Mouse (Mus musculus) embryonic stem cell, embryonic (primary cell): ENCODE results near the gene Amhr2.

ENCODE experiments used
- CTCF ChIA-PET, 4 experiments: fragments of 300-600 bp in 2 of 4; fragments of 350-600 bp in 2 of 4; sonication (Branson Sonifier 250); formaldehyde crosslinking; loops; one replicate each; lab custom pipeline; 2022; ENCODE audit warnings: inconsistent platforms in 2 of 4; lab: Charles Lee
- POLR2A ChIA-PET, 4 experiments: fragments of 300-600 bp in 2 of 4; fragments of 350-600 bp in 2 of 4; sonication (Branson Sonifier 250); formaldehyde crosslinking; loops; one replicate each; lab custom pipeline; 2022; ENCODE audit warnings: antibody characterized with exemption in 4 of 4, inconsistent platforms in 1 of 4; lab: Charles Lee

Gene Amhr2

GRCm38 (mm10) chr15:102409286-102409685 lies 35.9 kb upstream of the Amhr2 start:
- CTCF ChIA-PET = interaction anchor here in 1 of 4 experiments (0.8 to 2.1 kb wide), 3 partner anchors 9 to 12 kb away, joined by 3 to 6 read pairs (median 4); no protein-coding TSS in a partner anchor
- POLR2A ChIA-PET = interaction anchor here in 3 of 4 experiments (0.7 to 11.7 kb wide), 24 partner anchors 8 to 109 kb away, joined by 3 to 337 read pairs (median 5); partner anchors contain the start of genes Tarbp2 (in 3 of the 3), Map3k12 (in 1 of the 3) and Pcbp2 (in 1 of the 3)

DNA sequence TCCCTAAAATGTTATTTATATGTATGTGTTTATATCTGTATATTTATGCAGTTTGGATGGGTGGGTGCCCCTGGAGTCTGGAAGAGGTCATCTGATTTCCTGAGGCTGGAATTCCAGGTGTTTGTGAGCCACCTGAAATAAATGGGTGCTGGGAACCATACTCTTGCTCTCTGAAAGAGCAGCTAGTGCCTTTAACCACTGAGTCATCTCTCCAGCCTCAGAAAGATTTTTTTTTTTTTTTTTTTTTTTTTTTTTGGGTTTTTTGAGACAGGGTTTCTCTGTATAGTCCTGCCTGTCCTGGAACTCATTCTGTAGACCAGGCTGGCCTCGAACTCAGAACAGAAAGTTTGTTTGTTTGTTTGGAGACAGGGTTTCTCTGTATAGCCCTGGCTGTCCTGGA lies 34.1 kb upstream of the Amhr2 start:
- ChIA-PET CTCF (no interaction called here), POLR2A (interaction anchor here in 2 of 4 experiments (0.9 to 6.3 kb wide), 8 partner anchors 10 to 60 kb away, joined by 3 to 56 read pairs (median 6); partner anchors contain the start of gene Aaas (in 1 of the 2))

DNA sequence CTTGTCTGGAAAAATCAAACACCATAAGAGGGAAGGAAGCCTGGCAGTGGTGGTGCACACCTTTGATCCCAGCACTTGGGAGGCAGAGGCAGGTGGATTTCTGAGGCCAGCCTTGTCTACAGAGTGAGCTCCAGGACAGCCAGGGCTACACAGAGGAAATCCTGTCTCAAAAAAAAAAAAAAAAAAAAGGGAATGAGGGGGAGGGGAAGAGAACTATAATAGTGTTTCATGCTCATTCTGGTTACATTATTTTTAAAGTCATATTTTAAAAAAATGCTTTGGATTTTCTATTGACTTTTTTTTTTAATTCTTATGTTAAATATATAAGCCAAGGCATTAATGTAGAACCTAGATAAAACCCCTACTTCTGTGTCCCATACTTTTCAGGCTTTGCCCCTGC lies 31.5 kb upstream of the Amhr2 start:
- ChIA-PET CTCF (interaction anchor here in 2 of 4 experiments (0.6 to 1.5 kb wide), 3 partner anchors 8 to 42 kb away, joined by 3 to 6 read pairs (median 5); partner anchors contain the start of gene Sp1 (in 2 of the 2)), POLR2A (interaction anchor here in 3 of 4 experiments (0.6 to 9.9 kb wide), 18 partner anchors 8 to 312 kb away, joined by 3 to 146 read pairs (median 4); partner anchors contain the start of gene Sp1 (in 2 of the 3))

GRCm38 (mm10) chr15:102417524-102417923 lies 27.6 kb upstream of the Amhr2 start:
- ChIA-PET POLR2A (interaction anchor here (0.6 to 9.9 kb wide), 40 partner anchors 8 to 341 kb away, joined by 3 to 146 read pairs (median 4); partner anchors contain the start of genes Sp1 (in 4 of the 4), Aaas (in 1 of the 4), Amhr2 (in 1 of the 4) and Pcbp2 (in 1 of the 4)), CTCF (interaction anchor here (0.6 to 1.5 kb wide), 11 partner anchors 9 to 175 kb away, joined by 3 to 7 read pairs (median 4); partner anchors contain the start of genes Sp1 (in 1 of the 4) and Tarbp2 (in 1 of the 4))

- POLR2A ChIA-PET = interaction anchor here (0.5 to 9.9 kb wide), 34 partner anchors 9 to 158 kb away, joined by 3 to 146 read pairs (median 4); partner anchors contain the start of genes Sp1 (in 4 of the 4), Aaas (in 1 of the 4) and Pcbp2 (in 1 of the 4)
- CTCF ChIA-PET = interaction anchor here (0.5 to 3.2 kb wide), 32 partner anchors 8 to 358 kb away, joined by 3 to 21 read pairs (median 4); partner anchors contain the start of genes Aaas (in 1 of the 4) and Sp1 (in 1 of the 4)
Measured at GRCm38 (mm10) chr15:102420986-102421385, 24.2 kb upstream of the Amhr2 start.

DNA sequence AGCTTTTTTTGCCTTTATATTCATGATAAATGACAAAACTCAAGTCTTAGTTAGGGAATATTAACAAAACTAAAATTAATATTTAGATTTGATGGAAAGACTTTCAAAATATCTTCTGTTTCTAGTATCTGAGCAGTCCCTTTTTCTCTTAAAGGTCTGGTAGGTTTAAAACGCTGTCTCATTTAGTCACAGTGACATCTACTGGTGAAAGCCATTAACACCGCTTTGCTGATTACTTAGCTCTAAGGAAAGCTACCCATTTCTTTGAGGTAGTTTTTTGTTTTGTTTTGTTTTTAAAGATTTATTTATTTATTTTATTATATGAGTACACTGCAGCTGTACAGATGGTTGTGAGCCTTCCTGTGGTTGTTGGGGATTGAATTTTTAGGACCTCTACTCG lies 23.7 kb upstream of the Amhr2 start:
- POLR2A ChIA-PET = interaction anchor here (0.5 to 9.9 kb wide), 34 partner anchors 9 to 159 kb away, joined by 3 to 146 read pairs (median 4); partner anchors contain the start of genes Sp1 (in 4 of the 4), Aaas (in 1 of the 4) and Pcbp2 (in 1 of the 4)
- CTCF ChIA-PET = interaction anchor here (0.5 to 3.2 kb wide), 41 partner anchors 8 to 1799 kb away, joined by 3 to 21 read pairs (median 4); partner anchors contain the start of genes Aaas (in 2 of the 4) and Sp1 (in 1 of the 4)

- ChIA-PET CTCF (interaction anchor here in 3 of 4 experiments (0.6 to 3.2 kb wide), 6 partner anchors 37 to 371 kb away, joined by 3 to 16 read pairs (median 4); no protein-coding TSS in a partner anchor), POLR2A (interaction anchor here in 3 of 4 experiments (0.6 to 5.8 kb wide), 20 partner anchors 8 to 97 kb away, joined by 3 to 45 read pairs (median 4); partner anchors contain the start of genes Prr13 (in 1 of the 3) and Sp1 (in 1 of the 3))
Measured at GRCm38 (mm10) chr15:102423602-102424240, 21.4 kb upstream of the Amhr2 start.

- CTCF ChIA-PET = interaction anchor here in 2 of 4 experiments (0.6 to 1.4 kb wide), 2 partner anchors 19 to 38 kb away, joined by 3 to 4 read pairs; no protein-coding TSS in a partner anchor
- POLR2A ChIA-PET = interaction anchor here in 2 of 4 experiments (0.6 to 5.8 kb wide), 14 partner anchors 10 to 47 kb away, joined by 3 to 45 read pairs (median 4); partner anchors contain the start of gene Sp1 (in 2 of the 2)
Measured at GRCm38 (mm10) chr15:102424657-102425056, 20.5 kb upstream of the Amhr2 start.

DNA sequence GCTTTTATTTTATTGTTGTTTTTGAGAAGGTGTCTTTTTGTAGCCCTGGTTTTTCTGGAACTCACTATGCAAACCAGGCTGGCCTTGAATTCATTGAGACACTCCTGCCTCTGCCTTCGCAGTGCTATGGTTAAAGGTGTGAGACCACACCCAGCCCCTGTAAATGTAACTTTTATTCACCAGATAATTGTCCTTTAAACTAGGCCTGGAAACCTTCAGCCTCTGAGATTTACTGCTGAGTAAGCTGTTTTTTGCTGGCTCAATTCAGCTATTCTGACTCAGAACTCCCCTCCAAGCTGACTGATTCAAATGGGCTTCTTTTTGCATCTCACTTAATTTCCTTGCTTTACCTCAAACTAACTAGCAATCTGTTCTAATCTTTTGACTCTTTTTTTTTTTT lies 18.2 kb upstream of the Amhr2 start:
- CTCF ChIA-PET = interaction anchor here (0.6 to 1.9 kb wide), 15 partner anchors 10 to 319 kb away, joined by 3 to 7 read pairs (median 4); no protein-coding TSS in a partner anchor

DNA sequence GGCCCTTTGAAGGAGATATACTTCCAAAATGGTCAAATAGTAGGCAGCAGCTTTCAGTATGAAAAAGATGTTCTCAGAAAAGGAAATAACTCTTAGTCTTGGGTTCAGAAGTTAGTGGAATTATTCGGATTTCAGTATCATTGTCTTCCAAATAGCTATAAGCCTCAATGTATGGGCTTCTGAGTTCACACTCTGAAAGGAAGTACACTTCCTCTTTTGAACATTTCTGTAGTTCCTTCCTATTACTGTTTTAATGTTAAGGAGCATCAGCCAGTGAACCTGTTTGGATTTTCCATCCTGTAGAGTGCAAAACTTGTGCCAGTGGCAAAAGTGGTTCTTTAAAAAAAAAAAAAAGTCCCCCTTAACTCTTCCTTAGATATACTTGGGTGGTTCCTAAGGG lies 13.1 kb upstream of the Amhr2 start:
- ChIA-PET CTCF (interaction anchor here in 3 of 4 experiments (0.7 to 1.2 kb wide), 3 partner anchors 10 to 55 kb away, joined by 3 to 4 read pairs (median 3); no protein-coding TSS in a partner anchor), POLR2A (interaction anchor here in 3 of 4 experiments (0.6 to 2.0 kb wide), 17 partner anchors 9 to 193 kb away, joined by 3 to 8 read pairs (median 3); partner anchors contain the start of genes Sp1 (in 2 of the 3), Atf7 (in 1 of the 3), Gm28047 (in 1 of the 3) and Pcbp2 (in 1 of the 3))

More for the DNA sequence above, 18.2 kb upstream of the Amhr2 start:
- POLR2A ChIA-PET = interaction anchor here (0.6 to 5.8 kb wide), 50 partner anchors 9 to 195 kb away, joined by 3 to 48 read pairs (median 3); partner anchors contain the start of genes Sp1 (in 3 of the 4), Pcbp2 (in 2 of the 4), Tarbp2 (in 2 of the 4) and Aaas (in 1 of the 4)

GRCm38 (mm10) chr15:102433173-102433572 lies 12.0 kb upstream of the Amhr2 start:
- ChIA-PET CTCF (no interaction called here), POLR2A (interaction anchor here in 2 of 4 experiments (2.0 to 4.0 kb wide), 3 partner anchors 11 to 15 kb away, joined by 4 to 19 read pairs (median 7); partner anchors contain the start of gene Amhr2 (in 1 of the 2))

DNA sequence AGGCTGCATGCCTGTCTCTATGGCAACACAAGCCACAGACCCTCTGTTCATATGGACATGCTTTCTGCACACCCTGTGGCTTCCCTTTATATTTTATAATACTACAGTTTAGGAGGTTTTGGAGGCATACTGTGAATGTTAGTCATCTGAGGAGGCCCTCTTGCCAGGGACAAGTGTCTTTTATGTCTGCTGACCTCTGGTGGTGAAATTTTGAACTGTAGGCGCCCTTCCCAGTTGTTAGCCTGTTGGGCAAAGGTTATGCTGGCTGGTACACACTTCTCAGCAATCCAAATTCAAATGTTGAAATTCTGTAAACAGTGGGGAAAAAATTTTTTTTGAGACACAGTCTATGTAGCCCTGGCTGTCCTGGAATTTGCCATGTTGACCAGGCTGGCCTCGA lies 2.7 kb upstream of the Amhr2 start:
- ChIA-PET POLR2A (interaction anchor here in 3 of 4 experiments (0.6 to 4.3 kb wide), 13 partner anchors 9 to 101 kb away, joined by 3 to 16 read pairs (median 4); partner anchors contain the start of genes Pcbp2 (in 3 of the 3), Sp1 (in 2 of the 3) and Aaas (in 1 of the 3)), CTCF (interaction anchor here (0.5 to 2.4 kb wide), 10 partner anchors 8 to 1197 kb away, joined by 3 to 10 read pairs (median 6); partner anchors contain the start of gene Prr13 (in 1 of the 4))

- CTCF ChIA-PET = interaction anchor here (0.6 to 1.5 kb wide), 10 partner anchors 9 to 337 kb away, joined by 3 to 9 read pairs (median 3); partner anchors contain the start of gene Prr13 (in 1 of the 4)
- POLR2A ChIA-PET = interaction anchor here in 3 of 4 experiments (0.6 to 3.9 kb wide), 31 partner anchors 9 to 1353 kb away, joined by 3 to 19 read pairs (median 4); partner anchors contain the start of genes Pcbp2 (in 2 of the 3), Aaas (in 1 of the 3), Prr13 (in 1 of the 3) and Sp1 (in 1 of the 3)
Measured at GRCm38 (mm10) chr15:102446448-102446847, 1.3 kb downstream of the Amhr2 start.

DNA sequence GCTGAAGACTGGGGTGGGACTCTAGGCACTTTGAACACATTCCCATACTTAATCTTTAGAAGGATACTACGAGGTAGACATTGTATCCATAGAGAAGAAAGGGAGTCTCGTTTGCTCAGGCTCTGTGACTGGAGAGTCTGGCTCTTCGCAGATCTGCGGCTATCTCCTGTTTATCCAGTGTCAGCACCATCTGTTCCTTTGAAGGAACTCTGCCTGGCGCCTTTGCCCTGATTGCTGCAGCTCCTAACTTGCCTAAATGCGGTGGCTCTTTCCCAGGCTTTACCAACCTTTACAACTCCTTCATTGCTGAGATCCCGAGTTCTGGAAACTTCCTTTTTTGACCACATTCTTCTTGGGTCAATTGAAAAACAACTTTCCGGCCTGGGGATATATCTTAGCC lies 4.2 kb downstream of the Amhr2 start:
- POLR2A ChIA-PET = interaction anchor here in 2 of 4 experiments (0.8 to 1.9 kb wide), 6 partner anchors 11 to 50 kb away, joined by 3 to 11 read pairs (median 4); partner anchors contain the start of genes Pcbp2 (in 1 of the 2) and Sp1 (in 1 of the 2)
- CTCF ChIA-PET = interaction anchor here in 1 of 4 experiments (0.7 kb wide), 1 partner anchor 106 kb away, joined by 3 read pairs; no protein-coding TSS in a partner anchor

DNA sequence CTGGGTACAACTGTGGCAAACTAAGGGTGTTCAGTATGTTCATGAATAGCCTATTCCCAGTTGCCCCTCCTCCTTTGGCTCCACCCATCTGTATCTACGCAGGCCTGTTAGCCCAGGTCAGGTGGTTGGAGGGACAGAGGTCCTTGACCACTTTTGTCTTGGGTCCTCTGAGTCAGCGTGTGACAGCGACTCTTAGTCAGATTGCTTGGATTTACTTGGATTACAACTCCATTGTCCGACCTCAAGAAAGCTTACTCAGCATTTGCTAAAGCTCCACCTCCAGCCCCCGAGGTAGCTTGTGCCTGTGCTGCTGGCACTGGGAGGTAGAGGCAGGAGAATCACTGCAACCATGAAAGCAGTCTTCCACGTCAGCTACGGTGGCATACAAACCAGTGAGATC lies 5.8 kb downstream of the Amhr2 start:
- POLR2A ChIA-PET = interaction anchor here in 3 of 4 experiments (0.6 to 6.5 kb wide), 41 partner anchors 9 to 459 kb away, joined by 3 to 62 read pairs (median 4); partner anchors contain the start of genes Pcbp2 (in 2 of the 3), Sp1 (in 2 of the 3), Tarbp2 (in 2 of the 3) and Map3k12 (in 1 of the 3)
- CTCF ChIA-PET = interaction anchor here (0.5 to 1.8 kb wide), 21 partner anchors 8 to 1408 kb away, joined by 3 to 28 read pairs (median 4); partner anchors contain the start of genes Npff (in 1 of the 4), Pcbp2 (in 1 of the 4) and Tarbp2 (in 1 of the 4)
